Mouse (Mus musculus) cortical plate, adult 2 months (tissue): ENCODE data around the gene Grb2.

Experiments used
- CTCF ChIP-seq: fragments of 200-500 bp; IDR thresholded peaks from 2 replicates; pipeline ENCODE4 v1.5.1; 2011; ENCODE audit warnings: mild to moderate bottlenecking, control low read depth, low read length; ENCODE audit not compliant: insufficient read depth; ENCODE audit errors: extremely low read depth
- POLR2A ChIP-seq: fragments of 200-500 bp; IDR thresholded peaks from 2 replicates; pipeline ENCODE4 v1.6.1; 2011; ENCODE audit warnings: mild to moderate bottlenecking, low read length, control low read depth; ENCODE audit not compliant: insufficient read depth; ENCODE audit errors: extremely low read depth

GRCm38 (mm10) chr11:115640311-115640828, 68.0 kb downstream of the Grb2 start:
- TF ChIP-seq CTCF (no peak), POLR2A (no peak)
